Mouse (Mus musculus) heart, adult 2 months (tissue): ENCODE data around the gene Myh4. TPM values are rescaled to one million over a fixed set of nuclear protein-coding genes. Genes with fewer than 3 reads are reported as not detected.

Source experiments
- DNase-seq, 2 experiments: peaks; one replicate each; pipeline ENCODE4 v3.0.0; 2021
- H3K27ac ChIP-seq: fragments of 200-600 bp; 2 replicates; pipeline ENCODE4 v1.8.1; 2022
- H3K27me3 ChIP-seq: fragments of 200-500 bp; 2 replicates; pipeline ENCODE4 v1.6.1; 2012; ENCODE audit warnings: mild to moderate bottlenecking, low read length, inconsistent platforms, mixed read lengths; ENCODE audit not compliant: control insufficient read depth, insufficient read depth
- H3K36me3 ChIP-seq: fragments of 200-500 bp; 2 replicates; pipeline ENCODE4 v1.6.1; 2012; ENCODE audit warnings: low read length, inconsistent platforms; ENCODE audit not compliant: control insufficient read depth, insufficient read depth
- H3K4me1 ChIP-seq: fragments of 200-500 bp; 2 replicates; pipeline ENCODE4 v1.6.1; 2011; ENCODE audit warnings: low read length; ENCODE audit not compliant: control insufficient read depth, insufficient read depth
- H3K4me3 ChIP-seq: fragments of 200-600 bp; 2 replicates; pipeline ENCODE4 v1.8.1; 2022
- H3K79me2 ChIP-seq: fragments of 200-500 bp; replicated peaks from 2 replicates; pipeline ENCODE4 v1.6.1; 2012; ENCODE audit warnings: mild to moderate bottlenecking, inconsistent platforms, low read length, moderate library complexity, mixed read lengths; ENCODE audit not compliant: control insufficient read depth, insufficient read depth
- H3K9ac ChIP-seq: fragments of 200-500 bp; 2 replicates; pipeline ENCODE4 v1.6.1; 2012; ENCODE audit warnings: low read depth, mild to moderate bottlenecking, control low read depth, inconsistent platforms, low read length, mixed read lengths
- CTCF ChIP-seq: fragments of 200-600 bp; IDR thresholded peaks from 2 replicates; pipeline ENCODE4 v1.8.1; 2022; ENCODE audit warnings: antibody characterized with exemption, mild to moderate bottlenecking, moderate library complexity
- EP300 ChIP-seq: fragments of 200-500 bp; IDR thresholded peaks from 2 replicates; pipeline ENCODE4 v1.6.1; 2011; ENCODE audit warnings: low read depth, low read length, control low read depth; ENCODE audit not compliant: insufficient read depth
- POLR2A ChIP-seq: fragments of 200-500 bp; IDR thresholded peaks from 2 replicates; pipeline ENCODE4 v1.6.1; 2011; ENCODE audit warnings: mild to moderate bottlenecking, low read depth, low read length, control low read depth; ENCODE audit not compliant: insufficient read depth
- WGBS: fragments of 180-500 bp; shearing (Covaris S2); methylation state at CpG from one replicate; pipeline ENCODE4 v1.1.7; 2018; 5-methylcytosine and 5-hydroxymethylcytosine counted together
- intact Hi-C: fragments of 180-260 bp; cut with DNase I; formaldehyde crosslinking; loops from one replicate; pipeline ENCODE4 v1.15.1; 2025
- polyA plus RNA-seq: library from polyadenylated mRNA; depleted of rRNA; stranded (reverse); fragments of >200 nt; gene quantifications from 2 replicates; pipeline ENCODE4 v1.2.3, GENCODE M21; 2012; rRNA removed
- total RNA-seq, 2 experiments: library from RNA; stranded (reverse); gene quantifications; 2 replicates each; pipeline ENCODE4 v1.2.3; 2021

Myh4 gene
- total and polyA plus RNA-seq, 3 experiments = 0.05 TPM; not detected in 2

- 58% methylated on average over 10 of the region's 10 CpGs for WGBS
- H3K27ac ChIP-seq = no peak within 1 kb of the TSS
- no peak for DNase-seq
- no peak within 1 kb of the TSS for H3K9ac ChIP-seq
- H3K4me1 ChIP-seq = no peaks in the 10 kb centered on the region
- no peaks in the 10 kb centered on the region for H3K27me3 ChIP-seq
- H3K4me3 ChIP-seq = no peak within 1 kb of the TSS
- TF ChIP-seq CTCF (no peak), POLR2A (no peak), EP300 (no peak)
- intact Hi-C loops = no loop called here
- H3K36me3 ChIP-seq = no peaks in the 10 kb centered on the region
- H3K79me2 ChIP-seq = no peaks in the 10 kb centered on the region
Measured at GRCm38 (mm10) chr11:67276601-67277174, 38.9 kb downstream of the Myh4 start, which contains the start of gene Myh8. Myh8 (plus strand) TSS chr11:67277124.

- WGBS = 76% methylated on average over 1 of the region's 1 CpGs
- no peaks in the 10 kb centered on the region for H3K79me2 ChIP-seq
- no peaks in the 10 kb centered on the region; the same call in 1 of the 2 replicates for H3K27me3 ChIP-seq
- no peak for TF ChIP-seq EP300
- TF ChIP-seq CTCF = no peak
- TF ChIP-seq POLR2A = no peak
- H3K4me3 ChIP-seq = no peak overlapping the region
- no peaks in the 10 kb centered on the region for H3K36me3 ChIP-seq
- no peak overlapping the region for H3K27ac ChIP-seq
- intact Hi-C loops = no loop called here
- DNase-seq = no peak
- no peak overlapping the region for H3K9ac ChIP-seq
- no peaks in the 10 kb centered on the region for H3K4me1 ChIP-seq
Measured at GRCm38 (mm10) chr11:67293440-67293839, 55.6 kb downstream of the Myh4 start.

Other genes starting within 250 kb of the Myh4 start
- gene Tmem220, start 212.9 kb upstream of the Myh4 start, total RNA-seq = 1 to 10 TPM; 1.9 to 2.0 TPM
- 2.1 and 3.8 TPM in 2 replicates for gene Tmem220, start 212.9 kb upstream of the Myh4 start, polyA plus RNA-seq
- gene Adprm, start 185.4 kb upstream of the Myh4 start, total RNA-seq = 10 to 100 TPM; 10.8 to 14.6 TPM
- gene Adprm, start 185.4 kb upstream of the Myh4 start, polyA plus RNA-seq = 9.8 and 20.6 TPM in 2 replicates
- gene Sco1, start 185.4 kb upstream of the Myh4 start, total RNA-seq = 10 to 100 TPM; 18.3 to 20.1 TPM
- 7.8 and 12.0 TPM in 2 replicates for gene Sco1, start 185.4 kb upstream of the Myh4 start, polyA plus RNA-seq
- not detected for gene Myh3, start 159.7 kb upstream of the Myh4 start, total RNA-seq
- gene Myh3, start 159.7 kb upstream of the Myh4 start, polyA plus RNA-seq = not detected in 2 replicates
- gene Myh2, start 67.0 kb upstream of the Myh4 start, total RNA-seq = not detected
- gene Myh2, start 67.0 kb upstream of the Myh4 start, polyA plus RNA-seq = not detected in 2 replicates
- gene Myh1, start 38.0 kb upstream of the Myh4 start, total RNA-seq = not detected
- gene Myh1, start 38.0 kb upstream of the Myh4 start, polyA plus RNA-seq = 0.03 TPM in 1 of 2 replicates, not detected in the other
- not detected for gene Myh8, start 39.1 kb downstream of the Myh4 start, total RNA-seq
- gene Myh8, start 39.1 kb downstream of the Myh4 start, polyA plus RNA-seq = 0.06 TPM in 1 of 2 replicates, not detected in the other
- under 1 TPM in 1 of 2 experiments, not detected in 1; 0.05 TPM for gene Myh13, start 83.6 kb downstream of the Myh4 start, total RNA-seq
- not detected in 2 replicates for gene Myh13, start 83.6 kb downstream of the Myh4 start, polyA plus RNA-seq
- gene Gas7, start 217.4 kb downstream of the Myh4 start, total RNA-seq = 10 to 100 TPM in 1 of 2 experiments, 1 to 10 TPM in 1; 9.3 to 11.5 TPM
- 5.8 and 8.6 TPM in 2 replicates for gene Gas7, start 217.4 kb downstream of the Myh4 start, polyA plus RNA-seq